Mouse (Mus musculus): ENCODE measurements around the gene Pgbd5. TPM values are rescaled to one million over a fixed set of nuclear protein-coding genes. Genes with fewer than 3 reads are reported as not detected.

The Pgbd5 gene
- total and polyA plus RNA-seq, 3 experiments = 0.89 to 3.9 (median 3.1) TPM

DNA sequence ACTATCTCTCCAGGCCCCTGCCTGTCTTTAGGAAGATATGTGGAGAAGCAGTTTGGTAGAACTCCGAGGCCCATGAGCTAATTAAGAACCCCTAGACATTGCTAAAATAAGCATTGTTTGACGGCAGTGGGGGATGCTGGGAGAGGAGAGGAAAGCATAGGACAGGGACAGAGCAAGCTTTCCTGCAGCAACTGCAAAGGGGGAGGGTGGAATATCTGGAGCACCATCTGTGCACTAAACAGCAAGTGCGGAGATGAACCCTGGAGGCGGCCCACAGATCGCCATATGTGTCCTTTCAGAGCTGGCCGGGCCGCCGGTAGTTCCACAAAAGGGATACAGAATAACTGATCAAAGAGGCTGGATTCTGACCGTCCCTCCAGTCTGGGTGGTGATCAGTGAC is 37.2 kb upstream of the Pgbd5 start:
- DNase-seq (ENCODE audit: extremely low read depth) = no peak
- H3K79me2 ChIP-seq (replicated peaks; ENCODE audit: control insufficient read depth, extremely low read depth, insufficient read depth, poor library complexity, severe bottlenecking) = no peaks in the 10 kb centered on the region
- no peak overlapping the region for H3K27ac ChIP-seq (ENCODE audit: insufficient read depth, low read depth)
- no peak overlapping the region for H3K9ac ChIP-seq (ENCODE audit: insufficient read depth, low read depth)
- peaks cover 0 to 12% of the 10 kb centered on the region in 2 experiments; a peak in 3 of 4 replicates for H3K4me1 ChIP-seq (ENCODE audit: control insufficient read depth in 1 of 2, insufficient read depth in 2 of 2)
- H3K4me3 ChIP-seq (replicated peaks in 1 of 3; ENCODE audit: low read depth in 2 of 3, low read length in 2 of 3, poor library complexity in 1 of 3) = no peak overlapping the region
- peaks cover 2% of the 10 kb centered on the region for H3K9me3 ChIP-seq (replicated peaks; ENCODE audit: low read length)
- peaks cover 45% of the 10 kb centered on the region for H3K27me3 ChIP-seq (replicated peaks)
- in situ Hi-C loops (cut with MboI; ENCODE audit: low pct_ligation_motif_present, low pct_unique_long_range_greater_than_20kb, low sequenced_read_pairs) = no loop called here
- H3K36me3 ChIP-seq (replicated peaks in 1 of 2; ENCODE audit: control insufficient read depth in 1 of 2, insufficient read depth in 1 of 2, low read length in 1 of 2) = no peaks in the 10 kb centered on the region
- TF ChIP-seq POLR2AphosphoS2 (IDR thresholded peaks at IDR 0.05; ENCODE audit: low read depth, low read length) = no peak
- TF ChIP-seq IRF4 (IDR thresholded peaks at IDR 0.05; ENCODE audit: low read depth, low read length) = no peak
- TF ChIP-seq UBTF (IDR thresholded peaks at IDR 0.05; ENCODE audit: low read depth, low read length) = no peak
- no peak for TF ChIP-seq TBP (conservative IDR thresholded peaks at IDR 0.05; ENCODE audit: low read depth, low read length)
- no peak for TF ChIP-seq PAX5 (IDR thresholded peaks at IDR 0.05; ENCODE audit: low read length)
- no peak for TF ChIP-seq KAT2A (IDR thresholded peaks at IDR 0.05; ENCODE audit: insufficient replicate concordance, low read length)
- dilution Hi-C loops (cut with MboI; ENCODE audit: extremely low pct_ligation_motif_present, extremely low pct_unique_long_range_greater_than_20kb, low sequenced_read_pairs) = no loop called here
- H3K4me2 ChIP-seq (ENCODE audit: insufficient read depth, low read depth, poor library complexity, severe bottlenecking) = no peak overlapping the region

GRCm38 (mm10) chr8:124475690-124476089 is 36.2 kb upstream of the Pgbd5 start:
- Histone ChIP-seq H3K4me3 (replicated peaks in 1 of 3; ENCODE audit: low read depth in 2 of 3, low read length in 2 of 3, poor library complexity in 1 of 3) (no peak overlapping the region), H3K36me3 (replicated peaks in 1 of 2; ENCODE audit: control insufficient read depth in 1 of 2, insufficient read depth in 1 of 2, low read length in 1 of 2) (no peaks in the 10 kb centered on the region), H3K4me2 (ENCODE audit: insufficient read depth, low read depth, poor library complexity, severe bottlenecking) (no peak overlapping the region), H3K4me1 (ENCODE audit: control insufficient read depth in 1 of 2, insufficient read depth in 2 of 2) (peaks cover 0 to 12% of the 10 kb centered on the region in 2 experiments; a peak in 3 of 4 replicates), H3K79me2 (replicated peaks; ENCODE audit: control insufficient read depth, extremely low read depth, insufficient read depth, poor library complexity, severe bottlenecking) (no peaks in the 10 kb centered on the region), H3K27ac (ENCODE audit: insufficient read depth, low read depth) (no peak overlapping the region), H3K27me3 (replicated peaks) (peaks cover 47% of the 10 kb centered on the region), H3K9me3 (replicated peaks; ENCODE audit: low read length) (peaks cover 2% of the 10 kb centered on the region), H3K9ac (ENCODE audit: insufficient read depth, low read depth) (no peak overlapping the region)
- TF ChIP-seq E2F4 (IDR thresholded peaks at IDR 0.05; ENCODE audit: insufficient replicate concordance, low read depth, low read length) (no peak), TBP (conservative IDR thresholded peaks at IDR 0.05; ENCODE audit: low read depth, low read length) (no peak), EP300 (IDR thresholded peaks at IDR 0.05; ENCODE audit: low read length) (no peak), ETS1 (conservative IDR thresholded peaks at IDR 0.05; ENCODE audit: low read depth, low read length) (no peak)
- DNase-seq (ENCODE audit: extremely low read depth) = no peak
- dilution Hi-C loops (cut with MboI; ENCODE audit: extremely low pct_ligation_motif_present, extremely low pct_unique_long_range_greater_than_20kb, low sequenced_read_pairs) (no loop called here), in situ Hi-C loops (cut with MboI; ENCODE audit: low pct_ligation_motif_present, low pct_unique_long_range_greater_than_20kb, low sequenced_read_pairs) (no loop called here)

DNA sequence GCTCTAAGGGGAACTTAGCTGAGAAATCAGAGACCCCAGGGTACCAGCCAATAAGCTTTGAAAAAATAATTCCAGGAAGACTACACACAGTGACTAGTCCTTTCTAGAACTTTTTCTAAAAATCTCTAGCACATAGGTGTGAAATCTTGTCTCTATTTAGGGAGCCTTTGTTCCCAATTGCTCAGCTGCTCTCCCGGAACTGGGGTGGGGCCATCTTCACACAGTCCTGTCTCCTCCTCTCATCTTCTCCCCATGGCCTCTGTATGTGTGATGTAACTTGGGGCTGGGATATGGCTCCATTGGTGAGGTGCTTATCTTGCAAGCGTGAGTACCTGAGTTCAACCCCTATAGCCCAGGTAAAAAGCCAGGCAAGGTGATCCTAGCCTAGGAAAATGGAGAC is 25.2 kb upstream of the Pgbd5 start:
- no peaks in the 10 kb centered on the region for H3K36me3 ChIP-seq (replicated peaks in 1 of 2; ENCODE audit: control insufficient read depth in 1 of 2, insufficient read depth in 1 of 2, low read length in 1 of 2)
- in situ Hi-C loops (cut with MboI; ENCODE audit: low pct_ligation_motif_present, low pct_unique_long_range_greater_than_20kb, low sequenced_read_pairs) = no loop called here
- no peak overlapping the region for H3K4me3 ChIP-seq (replicated peaks in 1 of 3; ENCODE audit: low read depth in 2 of 3, low read length in 2 of 3, poor library complexity in 1 of 3)
- no peak for TF ChIP-seq IRF4 (IDR thresholded peaks at IDR 0.05; ENCODE audit: low read depth, low read length)
- no peak for TF ChIP-seq SIN3A (IDR thresholded peaks at IDR 0.05; ENCODE audit: low read length)
- TF ChIP-seq ELF1 (IDR thresholded peaks at IDR 0.05; ENCODE audit: low read depth, low read length) = no peak
- no peak for TF ChIP-seq MXI1 (IDR thresholded peaks at IDR 0.05; ENCODE audit: low read depth, low read length)
- no peak for TF ChIP-seq ZNF384 (IDR thresholded peaks at IDR 0.05; ENCODE audit: low read depth, low read length)
- no peak for TF ChIP-seq JUND (conservative IDR thresholded peaks at IDR 0.05; ENCODE audit: low read depth, low read length)
- no peak for TF ChIP-seq TBP (conservative IDR thresholded peaks at IDR 0.05; ENCODE audit: low read depth, low read length)
- TF ChIP-seq NRF1 (IDR thresholded peaks at IDR 0.05; ENCODE audit: low read depth, low read length) = no peak
- TF ChIP-seq UBTF (IDR thresholded peaks at IDR 0.05; ENCODE audit: low read depth, low read length) = no peak
- no peak for TF ChIP-seq ZKSCAN1 (IDR thresholded peaks at IDR 0.05; ENCODE audit: borderline replicate concordance, low read depth, low read length)
- no peak for TF ChIP-seq ZC3H11A (IDR thresholded peaks at IDR 0.05; ENCODE audit: low read depth, low read length)
- TF ChIP-seq ZMIZ1 (IDR thresholded peaks at IDR 0.05; ENCODE audit: low read depth, low read length) = no peak
- TF ChIP-seq SMC3 (IDR thresholded peaks at IDR 0.05; ENCODE audit: low read depth, low read length) = no peak
- TF ChIP-seq NELFE (IDR thresholded peaks at IDR 0.05; ENCODE audit: low read depth, low read length) = no peak
- no peak for TF ChIP-seq CHD2 (IDR thresholded peaks at IDR 0.05; ENCODE audit: low read length)
- no peak for TF ChIP-seq RAD21 (IDR thresholded peaks at IDR 0.05; ENCODE audit: low read depth, low read length)
- no peak for TF ChIP-seq MAX (IDR thresholded peaks at IDR 0.05; ENCODE audit: low read length)
- no peak overlapping the region for H3K27ac ChIP-seq (ENCODE audit: insufficient read depth, low read depth)
- dilution Hi-C loops (cut with MboI; ENCODE audit: extremely low pct_ligation_motif_present, extremely low pct_unique_long_range_greater_than_20kb, low sequenced_read_pairs) = no loop called here
- peaks cover 0 to 2% of the 10 kb centered on the region in 2 experiments; a peak in 1 of 4 replicates for H3K4me1 ChIP-seq (ENCODE audit: control insufficient read depth in 1 of 2, insufficient read depth in 2 of 2)
- H3K27me3 ChIP-seq (replicated peaks) = peaks cover 74% of the 10 kb centered on the region
- no peak for DNase-seq (ENCODE audit: extremely low read depth)
- H3K79me2 ChIP-seq (replicated peaks; ENCODE audit: control insufficient read depth, extremely low read depth, insufficient read depth, poor library complexity, severe bottlenecking) = no peaks in the 10 kb centered on the region
- H3K9me3 ChIP-seq (replicated peaks; ENCODE audit: low read length) = no peaks in the 10 kb centered on the region
- H3K9ac ChIP-seq (ENCODE audit: insufficient read depth, low read depth) = no peak overlapping the region
- no peak overlapping the region for H3K4me2 ChIP-seq (ENCODE audit: insufficient read depth, low read depth, poor library complexity, severe bottlenecking)

Data from CH12.LX (cell line).